Mouse (Mus musculus) ES-E14 (cell line): Measurements from ENCODE around the gene Ms4a15. TPM values are rescaled to one million over a fixed set of nuclear protein-coding genes. Genes with fewer than 3 reads are reported as not detected.

Source experiments
- DNase-seq: peaks from one replicate; pipeline ENCODE4 v3.0.0-alpha.2; 2013; ENCODE audit warnings: low read depth, low spot score
- H3K27ac ChIP-seq: 2 replicates; pipeline ENCODE4 v1.5.1; 2012; ENCODE audit warnings: low read depth, mild to moderate bottlenecking, low read length, moderate library complexity, mixed read lengths; ENCODE audit not compliant: poor library complexity, insufficient read depth, severe bottlenecking
- H3K36me3 ChIP-seq: 2 replicates; pipeline ENCODE4 v1.6.1; 2012; ENCODE audit warnings: mild to moderate bottlenecking, low read length, moderate library complexity, mixed read lengths; ENCODE audit not compliant: control insufficient read depth, poor library complexity, insufficient read depth, severe bottlenecking
- H3K4me1 ChIP-seq, 2 experiments: fragments of 150-350 bp in 1 of 2; sonication (generic) in 1 of 2; 2 replicates each; pipeline ENCODE4 v1.6.1; 2012; ENCODE audit warnings: low read length in 2 of 2, mild to moderate bottlenecking in 1 of 2, mixed read lengths in 1 of 2; ENCODE audit not compliant: control insufficient read depth in 2 of 2, insufficient read depth in 2 of 2, poor library complexity in 1 of 2
- H3K4me3 ChIP-seq, 2 experiments: fragments of 150-350 bp in 1 of 2; sonication (generic) in 1 of 2; 2 replicates each; pipeline ENCODE4 v1.5.1; 2012; ENCODE audit warnings: low read length in 2 of 2, low read depth in 1 of 2, mild to moderate bottlenecking in 1 of 2, mixed read lengths in 1 of 2; ENCODE audit not compliant: insufficient read depth in 1 of 2, poor library complexity in 1 of 2, severe bottlenecking in 1 of 2
- H3K9ac ChIP-seq: 2 replicates; pipeline ENCODE4 v1.6.1; 2012; ENCODE audit warnings: low read depth, mild to moderate bottlenecking, low read length, mixed read lengths; ENCODE audit not compliant: poor library complexity, insufficient read depth, severe bottlenecking
- H3K9me3 ChIP-seq: fragments of 150-350 bp; sonication (generic); 2 replicates; pipeline ENCODE4 v1.6.1; 2012; ENCODE audit warnings: low read depth, mild to moderate bottlenecking, low read length; ENCODE audit not compliant: control insufficient read depth, insufficient read depth
- CHD2 ChIP-seq: IDR thresholded peaks from 2 replicates; pipeline ENCODE4 v1.6.1; 2014; ENCODE audit warnings: mild to moderate bottlenecking, low read depth, low read length, inconsistent platforms
- HCFC1 ChIP-seq: IDR thresholded peaks from 2 replicates; pipeline ENCODE4 v1.6.1; 2012; ENCODE audit warnings: low read length, inconsistent platforms, borderline replicate concordance; ENCODE audit not compliant: insufficient read depth
- MAFK ChIP-seq: IDR thresholded peaks from 2 replicates; pipeline ENCODE4 v1.6.1; 2014; ENCODE audit warnings: mild to moderate bottlenecking, low read depth, low read length, inconsistent platforms; ENCODE audit not compliant: insufficient read depth
- ZC3H11A ChIP-seq: IDR thresholded peaks from 2 replicates; pipeline ENCODE4 v1.6.1; 2012; ENCODE audit warnings: low read depth, mild to moderate bottlenecking, inconsistent platforms, low read length, borderline replicate concordance
- ZNF384 ChIP-seq: IDR thresholded peaks from 2 replicates; pipeline ENCODE4 v1.6.1; 2012; ENCODE audit warnings: low read depth, low read length, inconsistent platforms
- in situ Hi-C, 2 experiments: fragments of 600-800 bp; cut with MboI; formaldehyde crosslinking; loops; one replicate each; pipeline ENCODE4 v1.15.1; 2025; ENCODE audit warnings: low sequenced_read_pairs in 2 of 2, inconsistent platforms in 1 of 2; ENCODE audit not compliant: unreplicated experiment in 2 of 2
- total RNA-seq: library from RNA; depleted of rRNA; stranded (reverse); fragments of 300-350 nt; gene quantifications from 2 replicates; pipeline ENCODE4 v1.2.3, GENCODE M21; 2012

The Ms4a15 gene
- total RNA-seq, 1 experiment: not detected

- Histone ChIP-seq H3K4me1 (no peaks in the 10 kb centered on the region; a peak in 1 of 4 replicates), H3K4me3 (no peak overlapping the region), H3K9ac (no peak overlapping the region), H3K9me3 (no peaks in the 10 kb centered on the region), H3K27ac (no peak overlapping the region), H3K36me3 (no peaks in the 10 kb centered on the region)
- TF ChIP-seq ZC3H11A: no peak
- TF ChIP-seq HCFC1: no peak
- TF ChIP-seq ZNF384: no peak
- TF ChIP-seq CHD2: no peak
- TF ChIP-seq MAFK: no peak
- in situ Hi-C loops: no loop called here
- DNase-seq: no peak
Measured at GRCm38 (mm10) chr19:11015998-11016397, 22.9 kb upstream of the Ms4a15 start.

DNA sequence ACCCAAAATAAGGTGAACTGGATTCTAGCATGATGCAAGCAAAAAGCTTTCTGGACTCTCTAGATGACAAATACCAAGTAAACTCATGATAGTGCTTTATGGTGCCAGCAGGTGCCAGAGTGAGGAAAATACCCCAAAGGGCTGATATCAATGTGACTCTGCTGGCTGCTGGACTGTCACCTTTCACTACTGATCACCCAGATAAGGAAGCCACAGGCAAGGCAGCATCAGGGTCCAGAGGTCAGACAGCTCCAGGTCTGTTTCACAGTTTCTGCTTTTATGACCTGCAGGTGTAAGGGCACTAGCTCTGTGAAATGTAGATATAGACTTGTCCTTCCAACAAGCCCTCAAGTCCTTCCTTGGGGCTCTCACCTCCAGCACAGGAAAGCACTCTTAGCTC, 22.4 kb upstream of the Ms4a15 start:
- TF ChIP-seq CHD2: no peak
- no peak for TF ChIP-seq ZC3H11A
- no peak for TF ChIP-seq HCFC1
- TF ChIP-seq ZNF384: no peak
- no peak for TF ChIP-seq MAFK
- no peaks in the 10 kb centered on the region for H3K36me3 ChIP-seq
- no peaks in the 10 kb centered on the region for H3K9me3 ChIP-seq
- in situ Hi-C loops: no loop called here
- DNase-seq: no peak
- H3K27ac ChIP-seq: no peak overlapping the region
- no peak overlapping the region for H3K9ac ChIP-seq
- no peaks in the 10 kb centered on the region; a peak in 1 of 4 replicates for H3K4me1 ChIP-seq
- H3K4me3 ChIP-seq: no peak overlapping the region

GRCm38 (mm10) chr19:10991911-10992310, 1.1 kb downstream of the Ms4a15 start:
- no peak overlapping the region for H3K27ac ChIP-seq
- no peak overlapping the region for H3K9ac ChIP-seq
- TF ChIP-seq ZNF384 (no peak), CHD2 (no peak), HCFC1 (no peak), ZC3H11A (no peak)

DNA sequence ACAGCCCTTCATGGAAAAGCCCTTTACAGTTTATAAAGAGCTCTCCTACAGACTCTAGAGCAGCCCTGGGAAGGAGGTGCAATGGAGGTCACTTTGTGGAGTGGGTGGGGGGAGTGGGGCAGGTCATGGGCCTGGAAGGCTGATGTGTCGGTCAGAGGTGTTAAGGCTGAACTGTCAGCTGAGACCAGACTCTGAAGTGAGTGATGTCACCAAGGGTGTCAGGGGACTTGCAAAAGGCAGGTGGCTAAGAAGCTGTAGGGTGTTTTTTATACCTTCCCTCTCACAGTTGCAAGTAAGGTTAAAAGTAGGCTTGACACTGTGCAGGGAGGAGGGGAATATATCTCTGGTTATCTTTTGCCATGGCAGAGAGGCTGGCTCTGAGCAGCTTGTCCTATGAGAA, 2.3 kb downstream of the Ms4a15 start:
- H3K4me3 ChIP-seq: no peak overlapping the region
- DNase-seq: no peak

More at GRCm38 (mm10) chr19:10991911-10992310, 1.1 kb downstream of the Ms4a15 start:
- no peaks in the 10 kb centered on the region for H3K36me3 ChIP-seq
- no peaks in the 10 kb centered on the region for H3K4me1 ChIP-seq
- no peak for DNase-seq
- H3K4me3 ChIP-seq: no peak overlapping the region
- in situ Hi-C loops: no loop called here
- H3K9me3 ChIP-seq: no peaks in the 10 kb centered on the region

GRCm38 (mm10) chr19:10988563-10988962, 4.5 kb downstream of the Ms4a15 start:
- TF ChIP-seq CHD2: no peak
- no peak for TF ChIP-seq MAFK
- no peak for TF ChIP-seq HCFC1
- no peak for TF ChIP-seq ZC3H11A
- no peak for TF ChIP-seq ZNF384
- Histone ChIP-seq H3K9me3 (no peaks in the 10 kb centered on the region), H3K27ac (no peak overlapping the region), H3K4me1 (peaks cover 0 to 6% of the 10 kb centered on the region in 2 experiments; a peak in 2 of 4 replicates), H3K4me3 (no peak overlapping the region), H3K9ac (no peak overlapping the region), H3K36me3 (no peaks in the 10 kb centered on the region)
- in situ Hi-C loops: no loop called here
- no peak for DNase-seq

More for the DNA sequence above, 2.3 kb downstream of the Ms4a15 start:
- no peaks in the 10 kb centered on the region for H3K36me3 ChIP-seq
- in situ Hi-C loops: no loop called here
- TF ChIP-seq ZNF384: no peak
- no peak for TF ChIP-seq MAFK
- TF ChIP-seq HCFC1: no peak
- no peak for TF ChIP-seq CHD2
- TF ChIP-seq ZC3H11A: no peak
- no peaks in the 10 kb centered on the region for H3K4me1 ChIP-seq
- no peak overlapping the region for H3K27ac ChIP-seq
- no peaks in the 10 kb centered on the region for H3K9me3 ChIP-seq
- no peak overlapping the region for H3K9ac ChIP-seq
